Mouse (Mus musculus) heart, embryonic 12.5 days (tissue): Measurements from ENCODE around the gene Lzts2. TPM values are rescaled to one million over a fixed set of nuclear protein-coding genes. Genes with fewer than 3 reads are reported as not detected.
A peak's percentile ranks its signal among the peaks of the same experiment; 100 is the strongest.

ENCODE experiments used
- ATAC-seq: fragments of 200-750 bp; cut with Nextera tagmentation; 2 replicates; pipeline ENCODE4 v1.8.0; 2017; ENCODE audit warnings: moderate TSS enrichment, moderate library complexity; ENCODE audit not compliant: insufficient number of reproducible peaks, low FRiP score
- H3K27ac ChIP-seq: fragments of 300-500 bp; sonication (generic); 2 replicates; pipeline ENCODE4 v1.5.1; 2016; ENCODE audit warnings: mild to moderate bottlenecking, moderate library complexity; ENCODE audit not compliant: poor library complexity, severe bottlenecking
- H3K27me3 ChIP-seq: fragments of 300-500 bp; sonication (generic); replicated peaks from 2 replicates; pipeline ENCODE4 v1.6.1; 2016; ENCODE audit warnings: mild to moderate bottlenecking, moderate library complexity
- H3K36me3 ChIP-seq: fragments of 300-500 bp; sonication (generic); 2 replicates; pipeline ENCODE4 v1.6.1; 2016; ENCODE audit warnings: mild to moderate bottlenecking, moderate library complexity
- H3K4me1 ChIP-seq: fragments of 300-500 bp; sonication (generic); replicated peaks from 2 replicates; pipeline ENCODE4 v1.6.1; 2016; ENCODE audit warnings: mild to moderate bottlenecking
- H3K4me2 ChIP-seq: fragments of 300-500 bp; sonication (generic); 2 replicates; pipeline ENCODE4 v1.6.1; 2016; ENCODE audit warnings: mild to moderate bottlenecking, moderate library complexity
- H3K4me3 ChIP-seq: fragments of 300-500 bp; sonication (generic); 2 replicates; pipeline ENCODE4 v1.5.1; 2016; ENCODE audit warnings: mild to moderate bottlenecking
- H3K9ac ChIP-seq: fragments of 300-500 bp; sonication (generic); 2 replicates; pipeline ENCODE4 v1.6.1; 2016; ENCODE audit warnings: mild to moderate bottlenecking, moderate library complexity
- H3K9me3 ChIP-seq: fragments of 300-500 bp; sonication (generic); replicated peaks from 2 replicates; pipeline ENCODE4 v1.6.1; 2016; ENCODE audit warnings: mild to moderate bottlenecking, moderate library complexity
- WGBS: fragments of 180-500 bp; shearing (Covaris S2); methylation state at CpG from one replicate; pipeline ENCODE4 v1.1.7; 2016; 5-methylcytosine and 5-hydroxymethylcytosine counted together
- polyA plus RNA-seq: library from polyadenylated mRNA; unstranded; fragments of >200 nt; fragmentation: Nextera tagmentation; extraction: Ambion mirVana; gene quantifications from 2 replicates; pipeline ENCODE4 v1.2.1, GENCODE M21; 2016

Gene Lzts2
- polyA plus RNA-seq, 1 experiment from 2014 or later: 58.5 TPM

- under 1% methylated on average over 34 of the region's 34 CpGs for WGBS
- H3K4me2 ChIP-seq: peak overlapping the region; percentile 98
- no peaks in the 10 kb centered on the region for H3K9me3 ChIP-seq
- peak overlapping the region; percentile 78 for H3K4me3 ChIP-seq
- no peaks in the 10 kb centered on the region for H3K27me3 ChIP-seq
- peak overlapping the region; percentile 100 for H3K27ac ChIP-seq
- H3K9ac ChIP-seq: peak overlapping the region; percentile 97
- H3K36me3 ChIP-seq: peaks cover 17% of the 10 kb centered on the region
- ATAC-seq: peak; percentile 46
- peaks cover 43% of the 10 kb centered on the region for H3K4me1 ChIP-seq
Observed at GRCm38 (mm10) chr19:45015518-45016281, 1.5 kb downstream of the Lzts2 start.

- H3K4me2 ChIP-seq: peak overlapping the region; percentile 98
- H3K9ac ChIP-seq: peak overlapping the region; percentile 97
- peak; percentile 40 for ATAC-seq
- no peaks in the 10 kb centered on the region for H3K9me3 ChIP-seq
- H3K4me1 ChIP-seq: peaks cover 52% of the 10 kb centered on the region
- WGBS: under 1% methylated on average over 17 of the region's 18 CpGs
- peak overlapping the region; percentile 100 for H3K27ac ChIP-seq
- peak overlapping the region; percentile 78 for H3K4me3 ChIP-seq
- peaks cover 16% of the 10 kb centered on the region for H3K36me3 ChIP-seq
- H3K27me3 ChIP-seq: no peaks in the 10 kb centered on the region
Observed at GRCm38 (mm10) chr19:45016341-45017215, 2.4 kb downstream of the Lzts2 start.

- Histone ChIP-seq H3K27me3 (no peaks in the 10 kb centered on the region), H3K4me1 (peaks cover 54% of the 10 kb centered on the region), H3K4me2 (peak overlapping the region; percentile 98), H3K4me3 (peak overlapping the region; percentile 78), H3K9ac (peak overlapping the region; percentile 97), H3K36me3 (peaks cover 17% of the 10 kb centered on the region), H3K9me3 (no peaks in the 10 kb centered on the region), H3K27ac (peak overlapping the region; percentile 100)
- ATAC-seq: peak; percentile 47
- 0% methylated on average over 21 of the region's 27 CpGs for WGBS
Observed at GRCm38 (mm10) chr19:45017216-45017771, 3.1 kb downstream of the Lzts2 start.

- Histone ChIP-seq H3K9ac (peak overlapping the region; percentile 97), H3K27me3 (no peaks in the 10 kb centered on the region), H3K4me3 (peak overlapping the region; percentile 78), H3K4me2 (peak overlapping the region; percentile 98), H3K4me1 (peaks cover 52% of the 10 kb centered on the region), H3K36me3 (peaks cover 23% of the 10 kb centered on the region), H3K9me3 (no peaks in the 10 kb centered on the region), H3K27ac (peak overlapping the region; percentile 100)
- WGBS: under 1% methylated on average over 46 of the region's 48 CpGs
- ATAC-seq: peak; percentile 78
Observed at GRCm38 (mm10) chr19:45017909-45018308, 3.7 kb downstream of the Lzts2 start.

GRCm38 (mm10) chr19:45018351-45018831 lies 4.2 kb downstream of the Lzts2 start:
- ATAC-seq: no peak
- H3K4me2 ChIP-seq: peak overlapping the region; percentile 98

GRCm38 (mm10) chr19:45020348-45020747 lies 6.1 kb downstream of the Lzts2 start:
- peak overlapping the region; percentile 21; the same call in 1 of the 2 replicates for H3K9ac ChIP-seq
- H3K27me3 ChIP-seq: no peaks in the 10 kb centered on the region
- H3K36me3 ChIP-seq: peaks cover 46% of the 10 kb centered on the region
- 54% methylated on average over 6 of the region's 6 CpGs for WGBS
- H3K9me3 ChIP-seq: no peaks in the 10 kb centered on the region
- peak overlapping the region; percentile 31 for H3K4me2 ChIP-seq
- no peak for ATAC-seq
- no peak overlapping the region for H3K4me3 ChIP-seq
- H3K4me1 ChIP-seq: peaks cover 37% of the 10 kb centered on the region
- no peak overlapping the region for H3K27ac ChIP-seq

More at GRCm38 (mm10) chr19:45018351-45018831, 4.2 kb downstream of the Lzts2 start:
- peaks cover 51% of the 10 kb centered on the region for H3K4me1 ChIP-seq
- H3K9me3 ChIP-seq: no peaks in the 10 kb centered on the region
- peak overlapping the region; percentile 100 for H3K27ac ChIP-seq
- H3K4me3 ChIP-seq: peak overlapping the region; percentile 78
- under 1% methylated on average over 13 of the region's 13 CpGs for WGBS
- H3K9ac ChIP-seq: peak overlapping the region; percentile 97
- H3K27me3 ChIP-seq: no peaks in the 10 kb centered on the region
- peaks cover 27% of the 10 kb centered on the region for H3K36me3 ChIP-seq

GRCm38 (mm10) chr19:45021362-45021761 lies 7.1 kb downstream of the Lzts2 start:
- Histone ChIP-seq H3K4me2 (0 out of 2 replicates have a peak overlapping the region, but pooled peaks have one; percentile 10), H3K4me1 (peaks cover 37% of the 10 kb centered on the region), H3K9ac (0 out of 2 replicates have a peak overlapping the region, but pooled peaks have one; percentile 21), H3K27me3 (no peaks in the 10 kb centered on the region), H3K36me3 (peaks cover 56% of the 10 kb centered on the region), H3K27ac (no peak overlapping the region), H3K4me3 (no peak overlapping the region), H3K9me3 (no peaks in the 10 kb centered on the region)
- ATAC-seq: no peak
- WGBS: 77% methylated on average over 15 of the region's 15 CpGs

GRCm38 (mm10) chr19:45023993-45024392 lies 9.8 kb downstream of the Lzts2 start:
- Histone ChIP-seq H3K36me3 (peaks cover 79% of the 10 kb centered on the region), H3K4me2 (no peak overlapping the region), H3K4me3 (no peak overlapping the region), H3K27me3 (no peaks in the 10 kb centered on the region), H3K9me3 (no peaks in the 10 kb centered on the region), H3K27ac (no peak overlapping the region), H3K4me1 (peaks cover 35% of the 10 kb centered on the region), H3K9ac (no peak overlapping the region)
- peak; percentile 13; the same call in 1 of the 2 replicates for ATAC-seq
- WGBS: 83% methylated on average over 11 of the region's 11 CpGs

GRCm38 (mm10) chr19:45024775-45025174 lies 10.6 kb downstream of the Lzts2 start:
- no peak overlapping the region for H3K9ac ChIP-seq
- peaks cover 31% of the 10 kb centered on the region for H3K4me1 ChIP-seq
- peaks cover 77% of the 10 kb centered on the region for H3K36me3 ChIP-seq
- H3K4me2 ChIP-seq: no peak overlapping the region
- 89% methylated on average over 20 of the region's 20 CpGs for WGBS
- no peak overlapping the region for H3K27ac ChIP-seq
- H3K4me3 ChIP-seq: no peak overlapping the region
- no peaks in the 10 kb centered on the region for H3K27me3 ChIP-seq
- no peaks in the 10 kb centered on the region for H3K9me3 ChIP-seq
- no peak for ATAC-seq

- WGBS: 90% methylated on average over 37 of the region's 37 CpGs
- Histone ChIP-seq H3K4me3 (no peak overlapping the region), H3K27ac (no peak overlapping the region), H3K27me3 (no peaks in the 10 kb centered on the region), H3K9me3 (no peaks in the 10 kb centered on the region), H3K9ac (no peak overlapping the region), H3K4me1 (peaks cover 29% of the 10 kb centered on the region), H3K36me3 (peaks cover 73% of the 10 kb centered on the region), H3K4me2 (no peak overlapping the region)
- ATAC-seq: no peak
Observed at GRCm38 (mm10) chr19:45025937-45026568, 11.8 kb downstream of the Lzts2 start.
